8 mouse cellular contexts compared by ENCODE assay signal in genomic region chr8:125570389-125570788, GRCm38 (mm10). TPM values are rescaled to one million over a fixed set of nuclear protein-coding genes. Genes with fewer than 3 reads are reported as not detected.
DNase-seq lines count a peak whose midpoint lies in the region; ATAC-seq and TF ChIP-seq lines count a peak whose summit lies in the region.

No protein-coding gene starts in this region.

- no peaks in the 10 kb centered on the region for H3K9me3 ChIP-seq in kidney, postnatal 0 days (replicated peaks; ENCODE audit: low read length)
- no peaks in the 10 kb centered on the region for H3K9me3 ChIP-seq in embryonic facial prominence, embryonic 12.5 days
- no peaks in the 10 kb centered on the region for H3K9me3 ChIP-seq in hindbrain, postnatal 0 days (ENCODE audit: low read length)
- no peaks in the 10 kb centered on the region for H3K9me3 ChIP-seq in midbrain, embryonic 15.5 days

- H3K9ac ChIP-seq in kidney, postnatal 0 days (ENCODE audit: low read depth, low read length) = peak overlapping the region; percentile 52
- H3K9ac ChIP-seq in embryonic facial prominence, embryonic 12.5 days = peak overlapping the region; percentile 86
- peak overlapping the region; percentile 84 for H3K9ac ChIP-seq in hindbrain, postnatal 0 days (replicated peaks; ENCODE audit: low read length)
- H3K9ac ChIP-seq in midbrain, embryonic 15.5 days = peak overlapping the region; percentile 39

- no peak for DNase-seq in kidney, postnatal 0 days (ENCODE audit: low spot score)
- no peak for DNase-seq in kidney, postnatal 14 days
- no peak for DNase-seq in hindbrain, postnatal 0 days (ENCODE audit: low spot score)
- DNase-seq in ovary, postnatal 36 days (ENCODE audit: low spot score) = no peak
- DNase-seq in adrenal gland, adult 18-20 months (ENCODE audit: low spot score in 2 of 2) = no peak
- no peak for DNase-seq in thymus, postnatal 4 days

- TF ChIP-seq CTCF in kidney, postnatal 0 days (IDR thresholded peaks at IDR 0.05; ENCODE audit: low read depth) = no peak
- TF ChIP-seq CTCF in hindbrain, postnatal 0 days (IDR thresholded peaks at IDR 0.05; ENCODE audit: low read depth) = no peak

- no peaks in the 10 kb centered on the region for H3K36me3 ChIP-seq in kidney, postnatal 0 days (ENCODE audit: insufficient read depth, low read length)
- no peaks in the 10 kb centered on the region for H3K36me3 ChIP-seq in embryonic facial prominence, embryonic 12.5 days
- H3K36me3 ChIP-seq in hindbrain, postnatal 0 days (ENCODE audit: insufficient read depth, low read length) = no peaks in the 10 kb centered on the region
- no peaks in the 10 kb centered on the region for H3K36me3 ChIP-seq in midbrain, embryonic 15.5 days (replicated peaks)

- no peak for ATAC-seq in kidney, postnatal 0 days (replicated peaks; ENCODE audit: low FRiP score, low read depth)
- no peak for ATAC-seq in embryonic facial prominence, embryonic 12.5 days (ENCODE audit: insufficient number of reproducible peaks, insufficient read depth, low FRiP score, low TSS enrichment)
- no peak for ATAC-seq in hindbrain, postnatal 0 days
- no peak for ATAC-seq in midbrain, embryonic 15.5 days (replicated peaks)

- WGBS in kidney, postnatal 0 days = 15% methylated on average over 13 of the region's 13 CpGs
- 12% methylated on average over 13 of the region's 13 CpGs for WGBS in embryonic facial prominence, embryonic 12.5 days
- 16% methylated on average over 13 of the region's 13 CpGs for WGBS in hindbrain, postnatal 0 days
- 13% methylated on average over 13 of the region's 13 CpGs for WGBS in midbrain, embryonic 15.5 days

- no peaks in the 10 kb centered on the region for H3K27me3 ChIP-seq in kidney, postnatal 0 days (ENCODE audit: insufficient read depth, low read length)
- H3K27me3 ChIP-seq in embryonic facial prominence, embryonic 12.5 days = peaks cover 5% of the 10 kb centered on the region; the same call in 1 of the 2 replicates
- H3K27me3 ChIP-seq in hindbrain, postnatal 0 days (ENCODE audit: insufficient read depth, low read length) = no peaks in the 10 kb centered on the region
- H3K27me3 ChIP-seq in midbrain, embryonic 15.5 days (replicated peaks) = no peaks in the 10 kb centered on the region

- H3K4me1 ChIP-seq in kidney, postnatal 0 days (replicated peaks; ENCODE audit: insufficient read depth, low read length) = peaks cover 10% of the 10 kb centered on the region
- H3K4me1 ChIP-seq in embryonic facial prominence, embryonic 12.5 days = peaks cover 18% of the 10 kb centered on the region
- peaks cover 9% of the 10 kb centered on the region; the same call in 1 of the 2 replicates for H3K4me1 ChIP-seq in hindbrain, postnatal 0 days (ENCODE audit: insufficient read depth, low read length)
- peaks cover 33% of the 10 kb centered on the region for H3K4me1 ChIP-seq in midbrain, embryonic 15.5 days

- H3K4me3 ChIP-seq in kidney, postnatal 0 days (replicated peaks; ENCODE audit: low read depth, low read length) = peak overlapping the region; percentile 78
- peak overlapping the region; percentile 74 for H3K4me3 ChIP-seq in embryonic facial prominence, embryonic 12.5 days
- peak overlapping the region; percentile 85 for H3K4me3 ChIP-seq in hindbrain, postnatal 0 days (ENCODE audit: low read length)
- peak overlapping the region; percentile 63 for H3K4me3 ChIP-seq in midbrain, embryonic 15.5 days

- peak overlapping the region; percentile 92 for H3K4me2 ChIP-seq in kidney, postnatal 0 days (ENCODE audit: low read length)
- H3K4me2 ChIP-seq in embryonic facial prominence, embryonic 12.5 days (replicated peaks) = peak overlapping the region; percentile 90
- H3K4me2 ChIP-seq in hindbrain, postnatal 0 days (ENCODE audit: low read depth, low read length) = peak overlapping the region; percentile 87
- H3K4me2 ChIP-seq in midbrain, embryonic 15.5 days = peak overlapping the region; percentile 83

- peak overlapping the region; percentile 71 for H3K27ac ChIP-seq in kidney, postnatal 0 days
- no peak overlapping the region for H3K27ac ChIP-seq in embryonic facial prominence, embryonic 12.5 days
- peak overlapping the region; percentile 68; the same call in 1 of the 2 replicates for H3K27ac ChIP-seq in hindbrain, postnatal 0 days
- H3K27ac ChIP-seq in midbrain, embryonic 15.5 days = peak overlapping the region; percentile 57; the same call in 1 of the 2 replicates

RNA-seq across cellular contexts. Expression of gene Sipa1l2, which starts 0.8 kb away (rescaled TPM):
- polyA plus RNA-seq in kidney, postnatal 0 days (2015; fragmentation: Nextera tagmentation; extraction: Ambion mirVana) = 8.2 and 9.4 TPM in 2 replicates
- 24.1 and 24.2 TPM in 2 replicates for polyA plus RNA-seq in embryonic facial prominence, embryonic 12.5 days (2016; fragmentation: Nextera tagmentation; extraction: Ambion mirVana)
- total RNA-seq in hindbrain, postnatal 0 days (2014; rRNA removed) = 62.2 and 62.8 TPM in 2 replicates
- 11.5 and 12.2 TPM in 2 replicates for polyA plus RNA-seq in hindbrain, postnatal 0 days (2015; fragmentation: Nextera tagmentation; extraction: Ambion mirVana)
- polyA plus RNA-seq in midbrain, embryonic 15.5 days (2015; fragmentation: Nextera tagmentation; extraction: Ambion mirVana) = 28.2 and 28.7 TPM in 2 replicates
- total RNA-seq in adrenal gland, adult 18-20 months (2021) = 10 to 100 TPM; 34.3 to 48.1 TPM
